Comparison of ENCODE assay signal across 20 mouse cellular contexts in genomic region chr16:94872614-94873272, GRCm38 (mm10).
DNase-seq lines count a peak whose midpoint lies in the region; ATAC-seq lines count a peak whose summit lies in the region.
"Had no signal": no experiment of that assay in that cellular context is flagged by ENCODE, and none has a peak within 500 bp of the region (broad histone marks: within the 10 kb centered on the region; RNA-seq: fewer than 3 reads in every experiment).

No protein-coding gene starts in this region.

- H3K4me1 ChIP-seq in forebrain, embryonic 16.5 days (replicated peaks; ENCODE audit: control insufficient read depth, insufficient read depth, low read length), result no peaks in the 10 kb centered on the region
- H3K4me1 ChIP-seq in forebrain, embryonic 11.5 days (replicated peaks; ENCODE audit: control insufficient read depth, insufficient read depth, low read length), result no peaks in the 10 kb centered on the region
- no peaks in the 10 kb centered on the region for H3K4me1 ChIP-seq in neural tube, embryonic 14.5 days (ENCODE audit: control insufficient read depth, insufficient read depth, low read length)
- peaks cover 6% of the 10 kb centered on the region; the same call in 1 of the 2 replicates for H3K4me1 ChIP-seq in midbrain, embryonic 16.5 days (ENCODE audit: control insufficient read depth, insufficient read depth, low read length)
- H3K4me1 ChIP-seq: heart, embryonic 15.5 days; megakaryocyte, embryonic 14.5 days had no signal

- ATAC-seq in forebrain, embryonic 16.5 days, result 0 out of 2 replicates have a peak, but pooled peaks have one; percentile 20
- no peak for ATAC-seq in forebrain, embryonic 11.5 days (replicated peaks; ENCODE audit: low FRiP score)
- ATAC-seq in neural tube, embryonic 14.5 days (ENCODE audit: low read depth), result no peak
- peak; percentile 83; the same call in 1 of the 2 replicates for ATAC-seq in midbrain, embryonic 16.5 days
- ATAC-seq: activated CD4-positive, CD25-positive, alpha-beta regulatory T cell, adult 4 months; Patski had no signal

- H3K4me3 ChIP-seq in forebrain, embryonic 16.5 days (replicated peaks; ENCODE audit: low read length), result no peak overlapping the region
- H3K4me3 ChIP-seq in forebrain, embryonic 11.5 days (ENCODE audit: low read depth, low read length), result no peak overlapping the region
- no peak overlapping the region for H3K4me3 ChIP-seq in neural tube, embryonic 14.5 days (ENCODE audit: low read depth, low read length)
- no peak overlapping the region for H3K4me3 ChIP-seq in midbrain, embryonic 16.5 days (ENCODE audit: low read depth, low read length)
- H3K4me3 ChIP-seq: heart, embryonic 15.5 days; megakaryocyte, embryonic 14.5 days had no signal

- H3K9ac ChIP-seq in forebrain, embryonic 16.5 days (replicated peaks; ENCODE audit: low read depth, low read length), result no peak overlapping the region
- no peak overlapping the region for H3K9ac ChIP-seq in forebrain, embryonic 11.5 days (ENCODE audit: low read length)
- H3K9ac ChIP-seq in neural tube, embryonic 14.5 days (replicated peaks; ENCODE audit: low read depth, low read length), result 0 out of 2 replicates have a peak overlapping the region, but pooled peaks have one; percentile 4
- H3K9ac ChIP-seq in midbrain, embryonic 16.5 days (ENCODE audit: low read depth, low read length), result no peak overlapping the region
- H3K9ac ChIP-seq: heart, embryonic 15.5 days had no signal

- no peak overlapping the region for H3K27ac ChIP-seq in forebrain, embryonic 16.5 days (ENCODE audit: low read length)
- H3K27ac ChIP-seq in forebrain, embryonic 11.5 days (ENCODE audit: low read depth, low read length), result no peak overlapping the region
- H3K27ac ChIP-seq in neural tube, embryonic 14.5 days (ENCODE audit: low read depth, low read length), result no peak overlapping the region
- peak overlapping the region; percentile 49 for H3K27ac ChIP-seq in midbrain, embryonic 16.5 days (ENCODE audit: low read length)
- H3K27ac ChIP-seq: heart, embryonic 15.5 days had no signal

- H3K4me2 ChIP-seq in forebrain, embryonic 16.5 days (ENCODE audit: low read length), result no peak overlapping the region
- H3K4me2 ChIP-seq in forebrain, embryonic 11.5 days (ENCODE audit: low read depth, low read length, severe bottlenecking), result no peak overlapping the region
- H3K4me2 ChIP-seq in neural tube, embryonic 14.5 days (ENCODE audit: low read depth, low read length), result no peak overlapping the region
- no peak overlapping the region for H3K4me2 ChIP-seq in midbrain, embryonic 16.5 days (ENCODE audit: low read length)
- H3K4me2 ChIP-seq: heart, embryonic 15.5 days had no signal

- H3K9me3 ChIP-seq in forebrain, embryonic 16.5 days (ENCODE audit: control insufficient read depth, low read length), result no peaks in the 10 kb centered on the region
- no peaks in the 10 kb centered on the region for H3K9me3 ChIP-seq in forebrain, embryonic 11.5 days (ENCODE audit: control insufficient read depth, low read length)
- H3K9me3 ChIP-seq in neural tube, embryonic 14.5 days (ENCODE audit: control insufficient read depth, low read length), result no peaks in the 10 kb centered on the region
- no peaks in the 10 kb centered on the region for H3K9me3 ChIP-seq in midbrain, embryonic 16.5 days (replicated peaks; ENCODE audit: control insufficient read depth, low read length, poor library complexity, severe bottlenecking)
- H3K9me3 ChIP-seq: heart, embryonic 15.5 days had no signal

- H3K36me3 ChIP-seq in forebrain, embryonic 16.5 days (ENCODE audit: control insufficient read depth, insufficient read depth), result no peaks in the 10 kb centered on the region
- no peaks in the 10 kb centered on the region for H3K36me3 ChIP-seq in forebrain, embryonic 11.5 days (ENCODE audit: control insufficient read depth, insufficient read depth, low read length)
- H3K36me3 ChIP-seq in neural tube, embryonic 14.5 days (ENCODE audit: control insufficient read depth, insufficient read depth, low read length), result no peaks in the 10 kb centered on the region
- no peaks in the 10 kb centered on the region for H3K36me3 ChIP-seq in midbrain, embryonic 16.5 days (ENCODE audit: control insufficient read depth, insufficient read depth, low read length)
- H3K36me3 ChIP-seq: heart, embryonic 15.5 days had no signal

- WGBS in forebrain, embryonic 16.5 days, result 26% methylated on average over 9 of the region's 9 CpGs
- WGBS in forebrain, embryonic 11.5 days, result 32% methylated on average over 9 of the region's 9 CpGs
- 45% methylated on average over 9 of the region's 9 CpGs for WGBS in neural tube, embryonic 14.5 days
- WGBS in midbrain, embryonic 16.5 days, result 17% methylated on average over 9 of the region's 9 CpGs

- no peaks in the 10 kb centered on the region for H3K27me3 ChIP-seq in forebrain, embryonic 16.5 days (replicated peaks; ENCODE audit: control insufficient read depth, insufficient read depth, low read length)
- no peaks in the 10 kb centered on the region for H3K27me3 ChIP-seq in forebrain, embryonic 11.5 days (ENCODE audit: control insufficient read depth, insufficient read depth, low read length)
- no peaks in the 10 kb centered on the region for H3K27me3 ChIP-seq in neural tube, embryonic 14.5 days (ENCODE audit: control insufficient read depth, insufficient read depth, low read length)
- H3K27me3 ChIP-seq in midbrain, embryonic 16.5 days (ENCODE audit: control insufficient read depth, insufficient read depth, low read depth, low read length), result no peaks in the 10 kb centered on the region
- H3K27me3 ChIP-seq: heart, embryonic 15.5 days had no signal

- DNase-seq in forebrain, embryonic 11.5 days (ENCODE audit: low spot score), result no peak
- no peak for DNase-seq in neural tube, embryonic 10.5 days (ENCODE audit: extremely low spot score, low spot score)
- no peak for DNase-seq in B cell, adult 2 months
- no peak for DNase-seq in adrenal gland, adult (ENCODE audit: inconsistent age in 2 of 2, low spot score in 1 of 2)
- DNase-seq: adrenal gland, postnatal 25 days; gastrocnemius, postnatal 10 days; heart, adult 18-20 months; kidney, adult 11 months; kidney, postnatal 10 days; layer of hippocampus, adult 9-11 months; lung, postnatal 14 days; right cerebral cortex, postnatal 25 days; thymus, postnatal 14 days had no signal

Comparison
In these comparisons a context has a peak if more than half of its experiments do, and no peak if none do; other contexts are left out.
1. ATAC-seq: peak in forebrain, embryonic 16.5 days (single experiment) and midbrain, embryonic 16.5 days (single experiment); none in forebrain, embryonic 11.5 days (single experiment) and neural tube, embryonic 14.5 days (single experiment).